Comparison of ENCODE assay signal across 8 mouse cellular contexts in genomic region chr3:32511191-32511550, GRCm38 (mm10). TPM values are rescaled to one million over a fixed set of nuclear protein-coding genes. Genes with fewer than 3 reads are reported as not detected.
A peak's percentile ranks its signal among the peaks of the same experiment; 100 is the strongest.
DNase-seq lines count a peak whose midpoint lies in the region; ATAC-seq and TF ChIP-seq lines count a peak whose summit lies in the region.

No protein-coding gene starts in this region.

- H3K36me3 ChIP-seq in erythroblast, embryonic 14.5 days (ENCODE audit: control insufficient read depth), result peaks cover 21% of the 10 kb centered on the region
- H3K36me3 ChIP-seq in limb, embryonic 15.5 days, result peaks cover 17% of the 10 kb centered on the region
- peaks cover 22% of the 10 kb centered on the region for H3K36me3 ChIP-seq in myocyte (ENCODE audit: control insufficient read depth, insufficient read depth)

- H3K4me2 ChIP-seq in limb, embryonic 15.5 days, result peak overlapping the region; percentile 79
- H3K4me2 ChIP-seq in myocyte (ENCODE audit: low read depth), result peak overlapping the region; percentile 78

- H3K27ac ChIP-seq in limb, embryonic 15.5 days, result peak overlapping the region; percentile 86; the same call in 1 of the 2 replicates

- no peak for TF ChIP-seq POLR2A in myocyte (IDR thresholded peaks at IDR 0.05; ENCODE audit: insufficient read length, low read depth)

- H3K79me2 ChIP-seq in myocyte (ENCODE audit: control insufficient read depth, insufficient read depth), result peaks cover 38% of the 10 kb centered on the region

- intact Hi-C loops in gastrocnemius, postnatal 14 days (cut with DNase I; ENCODE audit: low total_unique reads), result no loop called here

- no peaks in the 10 kb centered on the region for H3K27me3 ChIP-seq in erythroblast, embryonic 14.5 days (ENCODE audit: control insufficient read depth)
- no peaks in the 10 kb centered on the region for H3K27me3 ChIP-seq in limb, embryonic 15.5 days
- H3K27me3 ChIP-seq in myocyte (ENCODE audit: control insufficient read depth, insufficient read depth, insufficient read length), result no peaks in the 10 kb centered on the region

- H3ac ChIP-seq in myocyte (ENCODE audit: control insufficient read depth, insufficient read length), result peak overlapping the region; percentile 37

- peak; percentile 17 for DNase-seq in layer of hippocampus, adult 9-11 months
- DNase-seq in layer of hippocampus, adult 9-10 months (ENCODE audit: low spot score), result no peak
- peak; percentile 57 for DNase-seq in adipocyte (ENCODE audit: low spot score)
- DNase-seq in adrenal gland, adult 8-10 months, result no peak
- no peak for DNase-seq in gastrocnemius, postnatal 14 days

- H3K4me1 ChIP-seq in erythroblast, embryonic 14.5 days (ENCODE audit: control insufficient read depth), result peaks cover 70% of the 10 kb centered on the region
- H3K4me1 ChIP-seq in limb, embryonic 15.5 days, result peaks cover 13% of the 10 kb centered on the region

- H3K9ac ChIP-seq in limb, embryonic 15.5 days, result peak overlapping the region; percentile 93

- WGBS in limb, embryonic 15.5 days, result 4% methylated on average over 13 of the region's 13 CpGs

- H3K9me3 ChIP-seq in erythroblast, embryonic 14.5 days (ENCODE audit: control insufficient read depth, low read length), result no peaks in the 10 kb centered on the region
- H3K9me3 ChIP-seq in limb, embryonic 15.5 days, result no peaks in the 10 kb centered on the region

- peak overlapping the region; percentile 90 for H3K4me3 ChIP-seq in erythroblast, embryonic 14.5 days (replicated peaks)
- peak overlapping the region; percentile 95 for H3K4me3 ChIP-seq in limb, embryonic 15.5 days
- peak overlapping the region; percentile 71 for H3K4me3 ChIP-seq in myocyte

- ATAC-seq in limb, embryonic 15.5 days (ENCODE audit: insufficient number of reproducible peaks, low FRiP score, low TSS enrichment, low read depth), result no peak

TF ChIP-seq in myocyte, 11 proteins besides CTCF, POLR2A, EP300 and RAD21:
- peak; percentile 55 for TF ChIP-seq E2F4 (IDR thresholded peaks at IDR 0.05; ENCODE audit: insufficient read depth)
- no peak for TF ChIP-seq MAX (IDR thresholded peaks at IDR 0.05; ENCODE audit: low read depth)
TF ChIP-seq in myocyte: peak in this region for 1.

RNA-seq across cellular contexts. Expression of gene Zfp639, which starts 1.1 kb away (rescaled TPM):
- polyA plus RNA-seq in erythroblast, embryonic 14.5 days (2012), result 0.16 TPM in 2 replicates
- polyA plus RNA-seq in limb, embryonic 15.5 days (2015; fragmentation: Nextera tagmentation; extraction: Ambion mirVana), result 34.8 and 36.0 TPM in 2 replicates
- 25.3 TPM for polyA plus RNA-seq in myocyte (2012; fragmentation: generic; extraction: Trizol)
- total RNA-seq in adrenal gland, adult 8-10 months (2022), result 10 to 100 TPM; 30.3 to 51.2 (median 37.4) TPM
- 10 to 100 TPM; 17.9 to 19.8 TPM for total RNA-seq in gastrocnemius, postnatal 14 days (2021)

RNA-seq across cellular contexts. Expression of gene Mfn1, which starts 18.1 kb away (rescaled TPM):
- 0.33 and 0.48 TPM in 2 replicates for polyA plus RNA-seq in erythroblast, embryonic 14.5 days (2012)
- polyA plus RNA-seq in limb, embryonic 15.5 days (2015; fragmentation: Nextera tagmentation; extraction: Ambion mirVana), result 26.5 and 29.1 TPM in 2 replicates
- 17.0 TPM for polyA plus RNA-seq in myocyte (2012; fragmentation: generic; extraction: Trizol)
- total RNA-seq in adrenal gland, adult 8-10 months (2022), result 100 to 1,000 TPM in 3 of 4 experiments, 10 to 100 TPM in 1; 93.1 to 124 (median 115) TPM
- total RNA-seq in gastrocnemius, postnatal 14 days (2021), result 100 to 1,000 TPM; 112 to 137 TPM

RNA-seq across cellular contexts. Expression of gene Kcnmb3, which starts 19.1 kb away (rescaled TPM):
- polyA plus RNA-seq in erythroblast, embryonic 14.5 days (2012), result not detected in 2 replicates
- not detected in 2 replicates for polyA plus RNA-seq in limb, embryonic 15.5 days (2015; fragmentation: Nextera tagmentation; extraction: Ambion mirVana)
- not detected for polyA plus RNA-seq in myocyte (2012; fragmentation: generic; extraction: Trizol)
- total RNA-seq in adrenal gland, adult 8-10 months (2022), result 1 to 10 TPM in 1 of 4 experiments, under 1 TPM in 2, not detected in 1; 0.18 to 2.8 (median 0.38) TPM
- not detected for total RNA-seq in gastrocnemius, postnatal 14 days (2021)

Comparison
In these comparisons a context has a peak if more than half of its experiments do, and no peak if none do; other contexts are left out.
1. DNase-seq: peak in layer of hippocampus, adult 9-11 months (single experiment) and adipocyte (single experiment); none in layer of hippocampus, adult 9-10 months (single experiment), adrenal gland, adult 8-10 months (single experiment) and gastrocnemius, postnatal 14 days (single experiment).
2. RNA of gene Zfp639, which starts 1.1 kb away (polyA plus RNA-seq): 34.8 to 36.0 TPM in limb, embryonic 15.5 days and 25.3 TPM in myocyte (single experiment); 0.16 TPM in erythroblast, embryonic 14.5 days; every median in the first group is over 10 times any median in the second.
3. RNA of gene Mfn1, which starts 18.1 kb away (polyA plus RNA-seq): 26.5 to 29.1 TPM in limb, embryonic 15.5 days and 17.0 TPM in myocyte (single experiment); 0.33 to 0.48 TPM in erythroblast, embryonic 14.5 days; every median in the first group is over 10 times any median in the second.
4. Peak in every context shown above with its lines, with median percentiles within 50 percentile points of each other: H3K4me3 ChIP-seq.